Mouse (Mus musculus): ENCODE data around the gene Aldh5a1. TPM values are rescaled to one million over a fixed set of nuclear protein-coding genes. Genes with fewer than 3 reads are reported as not detected.
A peak's percentile ranks its signal among the peaks of the same experiment; 100 is the strongest.

Gene Aldh5a1
- total RNA-seq, 2 experiments from 2014 or later, result 69.4 to 71.2 TPM

GRCm38 (mm10) chr13:24867789-24868188 is 69.7 kb downstream of the Aldh5a1 start:
- DNase-seq (ENCODE audit: low spot score in 2 of 2), result no peak

- DNase-seq (ENCODE audit: low spot score in 2 of 2), result no peak
Observed at GRCm38 (mm10) chr13:24866430-24867402, 70.7 kb downstream of the Aldh5a1 start.

GRCm38 (mm10) chr13:24862520-24862919 is 74.9 kb downstream of the Aldh5a1 start:
- peak in 1 of 2 experiments; percentile 12 for DNase-seq (ENCODE audit: low spot score in 2 of 2)

- no peak for DNase-seq (ENCODE audit: low spot score in 2 of 2)
Observed at GRCm38 (mm10) chr13:24862021-24862420, 75.4 kb downstream of the Aldh5a1 start.

GRCm38 (mm10) chr13:24861084-24861483 is 76.4 kb downstream of the Aldh5a1 start:
- no peak for DNase-seq (ENCODE audit: low spot score in 2 of 2)

GRCm38 (mm10) chr13:24859115-24859514 is 78.3 kb downstream of the Aldh5a1 start:
- DNase-seq (ENCODE audit: low spot score in 2 of 2), result no peak

Other genes starting within 250 kb of the Aldh5a1 start
- not detected for gene Armh2, start 196.4 kb downstream of the Aldh5a1 start, total RNA-seq (2021)
- 1 to 10 TPM; 2.3 to 2.4 TPM for gene Gmnn, start 175.7 kb downstream of the Aldh5a1 start, total RNA-seq (2021)
- gene BC005537, start 136.0 kb downstream of the Aldh5a1 start, total RNA-seq (2021), result 100 to 1,000 TPM; 192 to 199 TPM
- 10 to 100 TPM; 73.0 to 83.6 TPM for gene Acot13, start 106.1 kb downstream of the Aldh5a1 start, total RNA-seq (2021)
- 10 to 100 TPM; 22.8 to 23.2 TPM for gene Tdp2, start 106.0 kb downstream of the Aldh5a1 start, total RNA-seq (2021)
- 10 to 100 TPM; 27.8 to 28.1 TPM for gene D130043K22Rik, start 92.5 kb downstream of the Aldh5a1 start, total RNA-seq (2021)
- gene Gpld1, start 5.5 kb upstream of the Aldh5a1 start, total RNA-seq (2021), result 10 to 100 TPM; 12.6 to 14.1 TPM
- 10 to 100 TPM; 60.4 to 62.1 TPM for gene Mrs2, start 82.7 kb upstream of the Aldh5a1 start, total RNA-seq (2021)
- gene Dcdc2a, start 118.3 kb upstream of the Aldh5a1 start, total RNA-seq (2021), result 10 to 100 TPM in 1 of 2 experiments, 1 to 10 TPM in 1; 9.5 to 10.4 TPM